Mouse (Mus musculus): ENCODE measurements at regions not wholly inside any gene's neighbourhood (a gene's known extent, or its start where the extent isn't known, plus 50 kb on each side); places are given as distances from the start of the nearest gene placed in this dataset.

DNA sequence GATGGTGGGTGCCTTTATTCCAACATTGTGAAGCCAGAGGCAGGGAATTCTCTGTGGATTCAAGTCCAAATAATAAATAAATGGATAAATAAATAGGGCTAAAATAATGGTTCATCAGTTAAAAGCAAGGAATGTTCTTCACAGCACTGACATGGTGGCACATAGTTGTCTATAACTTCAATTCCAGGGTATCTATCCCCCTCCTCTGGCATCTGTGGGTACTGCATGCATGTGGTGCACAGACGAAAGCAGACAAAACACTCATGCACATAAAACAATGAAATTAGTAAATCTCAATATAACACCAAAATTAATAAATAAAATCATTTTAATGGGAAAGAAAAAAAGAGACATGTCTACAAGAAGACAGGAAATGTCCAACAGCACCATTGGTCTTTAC lies 54.3 kb upstream of the Ppt1 start:
- Histone ChIP-seq H3K4me2 (replicated peaks; ENCODE audit: low read depth) (no peak overlapping the region), H3K9me3 (ENCODE audit: control insufficient read depth) (no peaks in the 10 kb centered on the region), H3K36me3 (ENCODE audit: control insufficient read depth, insufficient read depth) (no peaks in the 10 kb centered on the region), H3K27me3 (replicated peaks; ENCODE audit: control insufficient read depth, insufficient read depth, low read length) (no peaks in the 10 kb centered on the region), H3K27ac (ENCODE audit: low read depth, low read length) (no peak overlapping the region), H3K9ac (ENCODE audit: low read depth, low read length) (no peak overlapping the region), H3K4me3 (ENCODE audit: low read depth, low read length) (no peak overlapping the region), H3K4me1 (replicated peaks; ENCODE audit: control insufficient read depth, insufficient read depth, low read length) (no peaks in the 10 kb centered on the region)
- WGBS: 67% methylated on average over 1 of the region's 1 CpGs
- ATAC-seq: no peak
- TF ChIP-seq CTCF (IDR thresholded peaks at IDR 0.05; ENCODE audit: low read depth): peak; percentile 40
